Mouse (Mus musculus) kidney, postnatal 4 days (tissue): ENCODE measurements around the gene Fam234a.
"Not testable (repeated sequence)": the region's sequence is repeated elsewhere in the genome, so short reads cannot be mapped to it uniquely, and the experiment has no call there.

Experiments
- DNase-seq, 2 experiments: peaks; one replicate each; pipeline ENCODE4 v3.0.0; 2021; ENCODE audit warnings: mixed read lengths in 2 of 2

The Fam234a gene

GRCm38 (mm10) chr17:26232863-26233262 is 11.2 kb downstream of the Fam234a start:
- DNase-seq: no peak

GRCm38 (mm10) chr17:26231156-26231555 is 12.9 kb downstream of the Fam234a start:
- no peak for DNase-seq

GRCm38 (mm10) chr17:26229776-26230175 is 14.3 kb downstream of the Fam234a start:
- DNase-seq: no peak

GRCm38 (mm10) chr17:26225150-26225549 is 18.9 kb downstream of the Fam234a start:
- DNase-seq: peak; percentile 39 to 61

- no peak for DNase-seq
These were observed 22.5 kb downstream of the Fam234a start for GRCm38 (mm10) chr17:26221508-26221907.

- no peak for DNase-seq
These were observed 31.4 kb downstream of the Fam234a start for GRCm38 (mm10) chr17:26212681-26213080.

GRCm38 (mm10) chr17:26212241-26212640 is 31.8 kb downstream of the Fam234a start:
- DNase-seq: no peak

- DNase-seq: no peak
These were observed 36.4 kb downstream of the Fam234a start, which contains the start of gene Arhgdig for GRCm38 (mm10) chr17:26207686-26208085. Gene Arhgdig (minus strand): TSS chr17:26207786.

GRCm38 (mm10) chr17:26206392-26206791 is 37.6 kb downstream of the Fam234a start:
- no peak for DNase-seq

GRCm38 (mm10) chr17:26204766-26205165 is 39.3 kb downstream of the Fam234a start:
- no peak for DNase-seq

- peak; percentile 44 to 55 for DNase-seq
These were observed 40.7 kb downstream of the Fam234a start for GRCm38 (mm10) chr17:26203321-26203811.

- peak; percentile 48 to 52 for DNase-seq
These were observed 41.3 kb downstream of the Fam234a start, which contains the start of gene Rgs11 for GRCm38 (mm10) chr17:26202737-26203136. Gene Rgs11 (plus strand): TSS chr17:26202951.

- no peak for DNase-seq
These were observed 42.0 kb downstream of the Fam234a start for GRCm38 (mm10) chr17:26201998-26202397.

- DNase-seq: peak; percentile 32 to 51
These were observed 43.0 kb downstream of the Fam234a start for GRCm38 (mm10) chr17:26200831-26201705.

GRCm38 (mm10) chr17:26198892-26199291 is 45.1 kb downstream of the Fam234a start, which contains the start of gene Pdia2:
Gene Pdia2 (minus strand): TSS chr17:26199087.
- no peak for DNase-seq

GRCm38 (mm10) chr17:26192481-26193190 is 51.4 kb downstream of the Fam234a start:
- DNase-seq: no peak

- not testable (repeated sequence) for DNase-seq
These were observed 52.6 kb downstream of the Fam234a start for GRCm38 (mm10) chr17:26191486-26191885.

- no peak for DNase-seq
These were observed 55.8 kb downstream of the Fam234a start for GRCm38 (mm10) chr17:26188091-26188805.

- DNase-seq: no peak
These were observed 56.5 kb downstream of the Fam234a start for GRCm38 (mm10) chr17:26187592-26187991.

- no peak for DNase-seq
These were observed 62.9 kb downstream of the Fam234a start for GRCm38 (mm10) chr17:26181179-26181578.

GRCm38 (mm10) chr17:26178611-26179010 is 65.4 kb downstream of the Fam234a start:
- DNase-seq: no peak

- not testable (repeated sequence) for DNase-seq
These were observed 68.8 kb downstream of the Fam234a start for GRCm38 (mm10) chr17:26175248-26175647.

GRCm38 (mm10) chr17:26168039-26168438 is 76.0 kb downstream of the Fam234a start:
- DNase-seq: no peak
